Mouse (Mus musculus) stomach, adult 2 months (tissue): ENCODE results near the gene Tcp10c. TPM values are rescaled to one million over a fixed set of nuclear protein-coding genes. Genes with fewer than 3 reads are reported as not detected.

Experiments
- polyA plus RNA-seq: library from polyadenylated mRNA; depleted of rRNA; stranded (reverse); fragments of >200 nt; gene quantifications from 2 replicates; pipeline ENCODE4 v1.2.3, GENCODE M21; 2012; rRNA removed

The Tcp10c gene
- not detected in 2 replicates for polyA plus RNA-seq

DNA sequence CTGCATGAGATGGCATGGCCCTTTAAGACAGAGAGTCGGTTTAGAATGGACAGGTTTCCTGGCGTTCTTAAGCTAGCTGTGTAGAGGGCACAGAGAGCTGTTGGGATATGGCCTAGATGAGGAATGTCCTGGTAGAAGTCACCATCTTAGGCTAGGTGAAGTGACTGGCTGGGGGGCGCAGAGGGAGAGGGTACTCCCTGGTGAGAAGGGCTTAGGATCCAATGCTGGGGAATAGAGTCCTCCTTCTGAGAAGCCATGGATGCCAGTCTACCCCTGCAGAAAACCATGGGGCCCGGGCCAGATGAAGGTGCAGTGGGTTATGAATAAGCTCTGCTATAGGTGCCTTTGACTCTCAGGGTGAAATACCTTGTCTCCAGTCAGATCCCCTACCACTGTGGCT is at the start of gene Tcp10c:
Tcp10c (plus strand) TSS at position 52 of the 400 bp plus-strand sequence.

Other genes starting within 250 kb of the Tcp10c start
- 0.03 TPM in 1 of 2 replicates, not detected in the other for gene Unc93a, start 222.8 kb upstream of the Tcp10c start, polyA plus RNA-seq
- not detected in 2 replicates for gene Smok2a, start 133.4 kb upstream of the Tcp10c start, polyA plus RNA-seq
- gene Smok2b, start 124.3 kb upstream of the Tcp10c start, polyA plus RNA-seq = not detected in 2 replicates